Mouse (Mus musculus) gastrocnemius, adult 8-10 months (tissue): Measurements from ENCODE around the gene Smg8. TPM values are rescaled to one million over a fixed set of nuclear protein-coding genes. Genes with fewer than 3 reads are reported as not detected.
A peak's percentile ranks its signal among the peaks of the same experiment; 100 is the strongest.
"Not testable (repeated sequence)": the region's sequence is repeated elsewhere in the genome, so short reads cannot be mapped to it uniquely, and the experiment has no call there.

Experiments
- DNase-seq, 2 experiments: peaks; one replicate each; pipeline ENCODE4 v3.0.0; 2022; ENCODE audit warnings: low spot score in 2 of 2
- total RNA-seq, 4 experiments: library from RNA; stranded (reverse); gene quantifications; 2 replicates each; pipeline ENCODE4 v1.2.4; 2022

Gene Smg8
- total RNA-seq: 1 to 10 TPM; 7.9 to 9.6 (median 9.1) TPM

GRCm38 (mm10) chr11:87086290-87086984, at the start of gene Smg8:
Gene Smg8, minus strand, starts transcription at chr11:87086774.
- DNase-seq: peak; percentile 60 to 70

- DNase-seq: no peak
Observed at GRCm38 (mm10) chr11:87136233-87136632, 49.7 kb upstream of the Smg8 start.

GRCm38 (mm10) chr11:87126824-87127816, 40.5 kb upstream of the Smg8 start, which contains the start of gene Trim37:
Gene Trim37, plus strand, starts transcription at chr11:87127077.
- peak; percentile 59 to 84 for DNase-seq

DNA sequence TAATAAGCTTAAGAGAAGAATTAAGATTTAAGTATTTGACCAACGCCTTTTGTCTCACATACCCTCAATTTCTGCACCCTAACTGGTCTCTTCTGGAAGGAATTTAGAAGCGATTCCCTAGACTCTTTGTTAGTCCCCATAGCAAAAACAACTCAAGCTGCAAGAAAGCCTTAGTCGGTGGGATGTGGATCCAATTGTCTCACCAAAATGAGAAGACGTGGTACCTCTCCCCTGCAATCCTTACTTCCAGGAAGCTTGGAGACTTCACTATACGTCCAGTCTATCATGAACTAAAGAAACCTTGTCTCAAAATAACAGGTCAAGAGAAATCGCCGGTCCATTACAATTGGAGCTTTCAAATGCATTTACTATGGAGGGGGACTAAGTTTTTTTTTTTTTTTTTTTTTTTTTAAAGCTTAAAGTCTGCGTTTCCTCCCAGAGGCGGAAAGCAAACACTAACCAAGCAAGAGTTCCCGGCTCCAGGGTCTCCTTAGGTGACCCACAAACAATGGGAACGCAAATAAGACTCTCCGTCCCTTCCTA, 39.8 kb upstream of the Smg8 start:
- DNase-seq: no peak

DNA sequence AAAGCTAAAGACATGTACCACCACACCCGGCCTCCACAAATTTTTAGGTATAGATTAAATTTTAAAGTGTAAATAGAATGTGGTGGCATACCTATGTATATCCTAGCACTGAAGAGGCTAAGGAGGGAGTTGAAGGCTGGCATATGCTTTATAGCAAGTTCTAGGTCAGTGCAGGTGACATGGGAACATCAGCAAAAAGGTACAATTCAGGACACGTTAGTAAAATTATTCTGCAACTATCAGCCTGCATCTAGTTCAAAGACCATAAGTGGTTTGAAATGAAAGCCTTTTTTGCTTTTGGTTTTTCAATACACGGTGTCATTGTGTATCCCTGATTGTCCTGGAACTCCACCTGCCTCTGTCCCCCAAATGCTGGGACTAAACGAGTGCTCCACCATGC, 39.0 kb upstream of the Smg8 start:
- no peak for DNase-seq

- DNase-seq: no peak
Observed at GRCm38 (mm10) chr11:87121864-87122263, 35.3 kb upstream of the Smg8 start.

- DNase-seq: no peak
Observed at GRCm38 (mm10) chr11:87110172-87110909, 23.8 kb upstream of the Smg8 start.

DNA sequence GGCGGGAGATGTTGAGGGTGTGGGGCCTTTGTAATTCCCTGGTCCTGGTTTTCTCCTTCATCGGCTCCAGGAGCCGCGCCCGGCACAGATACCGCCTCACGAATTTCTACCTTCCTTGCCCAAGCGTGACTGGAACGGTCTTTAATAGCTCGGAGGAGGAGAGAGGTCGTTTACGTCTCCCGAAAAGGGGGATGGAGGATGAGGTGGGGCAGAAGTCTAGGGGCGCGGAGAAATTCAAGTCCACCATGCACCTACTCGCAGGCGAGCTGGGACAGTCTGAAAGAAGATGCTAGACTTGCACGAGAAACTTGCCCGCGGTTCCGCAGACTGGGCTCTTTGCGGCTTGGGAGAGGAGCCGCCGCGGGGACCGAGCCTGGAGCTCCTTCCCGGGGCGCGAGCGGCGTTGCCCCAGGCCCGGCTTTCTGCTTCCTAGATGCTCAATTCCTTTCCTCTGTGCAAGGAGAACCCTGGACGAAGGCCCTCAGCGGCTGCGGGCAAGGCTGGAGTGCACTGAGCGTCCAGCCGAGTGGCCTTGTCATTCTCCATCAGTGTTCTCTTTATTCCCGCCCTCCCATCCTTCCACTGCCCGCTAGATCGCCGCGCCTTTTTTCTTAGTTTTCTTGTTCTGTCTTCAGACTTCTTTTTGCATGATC, 23.1 kb upstream of the Smg8 start:
- DNase-seq: peak in 1 of 2 experiments; percentile 6

DNA sequence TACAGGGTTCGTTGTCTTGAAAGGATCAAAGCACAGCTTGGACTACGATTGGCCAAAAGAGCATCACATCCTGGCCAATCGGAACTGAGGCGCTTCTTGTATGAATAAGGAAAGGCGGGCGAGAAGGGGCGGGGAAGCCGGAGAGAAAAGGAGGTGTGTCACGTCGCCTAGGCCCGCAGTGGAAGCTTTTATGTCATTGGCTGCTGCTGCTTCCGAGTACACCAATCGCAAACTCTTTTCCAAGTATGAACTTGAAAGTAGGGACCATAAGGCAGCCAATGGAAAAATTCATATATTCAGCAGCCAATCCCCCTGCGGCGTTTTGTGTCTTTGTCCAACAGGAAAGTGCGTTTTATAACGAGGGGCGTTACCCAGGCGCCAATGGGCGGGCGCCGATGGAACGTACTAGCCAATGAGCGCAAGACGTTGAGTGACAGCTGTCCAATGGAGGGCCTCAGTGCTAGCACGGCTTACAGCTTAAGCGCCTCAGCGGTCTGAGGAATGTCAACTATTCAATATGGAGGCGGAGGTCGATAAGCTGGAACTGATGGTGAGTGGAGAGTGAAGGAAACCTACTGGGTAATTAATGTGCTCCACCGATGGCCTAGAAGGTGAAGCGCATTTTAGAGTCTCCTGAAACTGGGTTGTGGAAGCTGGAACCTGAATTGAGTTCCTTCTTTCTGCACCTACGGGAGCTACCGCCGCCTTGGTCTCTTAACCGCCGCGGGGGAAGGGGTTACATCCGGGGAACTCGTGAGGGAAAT, 22.4 kb upstream of the Smg8 start, which contains the start of gene Ska2:
Ska2 (plus strand) TSS at position 480 of the 764 bp plus-strand sequence.
- DNase-seq: peak; percentile 94 to 97

GRCm38 (mm10) chr11:87108409-87108754, 21.8 kb upstream of the Smg8 start, which contains the start of gene Prr11:
Gene Prr11, minus strand, starts transcription at chr11:87108708.
- no peak for DNase-seq

GRCm38 (mm10) chr11:87087142-87087541, 568 bp upstream of the Smg8 start:
- no peak for DNase-seq

- no peak for DNase-seq
Observed at GRCm38 (mm10) chr11:87085461-87085860, 1.1 kb downstream of the Smg8 start.

GRCm38 (mm10) chr11:87083712-87084111, 2.9 kb downstream of the Smg8 start:
- no peak for DNase-seq

GRCm38 (mm10) chr11:87073866-87074440, 12.6 kb downstream of the Smg8 start, which contains the start of gene Gdpd1:
Gene Gdpd1, minus strand, starts transcription at chr11:87074062.
- DNase-seq: peak; percentile 53 to 74

DNA sequence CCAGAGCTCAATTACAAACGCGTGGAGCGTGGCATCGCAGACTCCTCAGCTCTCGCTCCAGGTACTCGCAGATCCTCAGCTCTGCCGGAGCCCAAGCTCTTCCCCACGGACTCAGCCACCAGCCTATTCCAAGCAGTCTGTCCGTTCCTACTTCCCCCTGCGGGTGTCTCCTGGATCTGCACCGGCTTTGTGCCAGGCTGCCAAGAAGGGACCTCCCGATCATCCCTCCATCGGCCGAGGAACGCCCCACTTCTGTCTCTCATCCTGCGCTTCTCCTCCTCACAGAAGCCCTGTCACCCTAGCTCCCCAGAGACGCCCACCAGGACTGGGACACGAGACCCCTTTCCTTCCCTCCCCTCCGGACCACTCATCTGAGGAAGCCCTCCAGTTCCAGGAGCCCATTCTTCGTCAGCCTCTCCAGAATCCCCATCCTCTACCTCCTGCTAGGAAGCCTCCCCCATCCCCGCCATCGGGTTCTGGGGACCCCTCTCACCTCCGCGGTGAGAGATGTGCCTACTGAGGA, 13.2 kb downstream of the Smg8 start:
- peak; percentile 25 to 42 for DNase-seq

DNA sequence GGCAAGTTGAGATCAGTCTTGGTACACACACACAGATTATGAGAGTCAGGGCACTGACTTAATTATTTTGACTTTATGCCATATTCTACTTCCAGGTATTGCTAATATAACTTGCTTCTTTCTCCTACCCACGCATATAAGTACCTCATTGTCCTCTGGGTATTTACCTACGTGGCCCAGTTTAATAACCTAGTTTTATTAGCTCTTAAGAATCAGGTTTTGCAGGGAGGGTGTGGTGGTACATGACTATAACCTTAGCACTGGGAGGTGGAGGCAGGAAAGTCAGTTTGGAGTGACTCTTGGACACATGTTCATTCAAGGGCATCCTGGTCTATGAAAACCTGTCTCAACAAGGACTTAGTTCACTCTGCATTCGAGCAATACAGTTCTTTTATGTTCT, 24.5 kb downstream of the Smg8 start:
- no peak for DNase-seq

DNA sequence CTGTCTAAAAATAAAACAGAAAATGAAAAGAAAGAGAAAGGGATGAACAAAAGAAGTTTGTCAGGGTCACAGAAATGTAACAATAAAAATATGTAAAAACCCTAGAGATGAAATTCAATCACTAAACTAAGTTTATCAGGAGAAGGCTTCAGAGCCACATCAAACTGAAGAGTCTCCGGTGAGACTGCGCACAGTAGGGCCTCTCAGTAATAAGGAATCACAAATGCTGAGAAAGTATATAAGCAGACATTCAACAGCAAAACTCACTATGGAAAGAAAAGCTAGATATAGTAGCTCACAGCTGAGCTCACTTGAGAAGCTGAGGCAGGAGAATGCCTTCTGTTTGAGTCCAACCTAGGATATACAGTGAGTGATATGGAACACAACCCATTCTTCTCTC, 26.2 kb downstream of the Smg8 start:
- no peak for DNase-seq

DNA sequence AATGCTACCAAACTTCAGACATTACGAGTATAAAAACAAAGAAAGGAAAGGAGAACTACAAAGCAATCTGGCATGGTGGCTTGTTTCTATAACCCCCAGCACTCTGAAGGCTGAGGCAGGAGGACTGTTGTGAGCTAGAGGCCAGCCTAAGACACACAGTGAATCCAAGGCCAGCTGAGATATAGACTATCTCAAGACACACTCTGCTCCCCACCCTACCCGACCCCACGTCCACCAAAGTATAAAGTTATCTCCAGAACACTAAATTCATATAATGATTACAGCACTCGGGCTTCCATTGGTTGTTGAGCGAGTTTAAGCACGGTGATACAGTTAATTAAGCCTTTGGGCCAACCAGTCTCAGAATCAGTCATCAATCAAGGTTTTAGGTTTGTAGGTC, 30.3 kb downstream of the Smg8 start:
- no peak for DNase-seq

DNA sequence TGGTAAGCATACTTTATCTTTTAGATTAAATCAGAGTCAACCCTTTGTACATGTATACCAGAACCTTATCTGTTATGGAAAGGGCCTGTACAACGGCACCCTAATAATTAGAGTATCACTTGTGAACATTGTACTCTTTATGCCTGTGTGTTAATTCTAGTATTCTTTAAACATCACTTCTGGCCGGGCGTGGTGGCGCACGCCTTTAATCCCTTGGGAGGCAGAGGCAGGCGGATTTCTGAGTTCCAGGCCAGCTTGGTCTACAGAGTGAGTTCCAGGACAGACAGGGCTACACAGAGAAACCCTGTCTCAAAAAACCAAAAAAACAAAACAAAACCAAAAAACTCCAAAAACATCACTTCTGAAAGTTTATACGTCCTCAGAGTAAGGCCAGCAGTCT, 37.7 kb downstream of the Smg8 start:
- not testable (repeated sequence) for DNase-seq
